Mouse (Mus musculus) midbrain, embryonic 14.5 days (tissue): Measurements from ENCODE around the gene Rhbdl1. TPM values are rescaled to one million over a fixed set of nuclear protein-coding genes. Genes with fewer than 3 reads are reported as not detected.
A peak's percentile ranks its signal among the peaks of the same experiment; 100 is the strongest.

Experiments used
- ATAC-seq: fragments of 200-750 bp; cut with Nextera tagmentation; 2 replicates; pipeline ENCODE4 v1.8.0; 2017; ENCODE audit warnings: moderate number of reproducible peaks, moderate library complexity; ENCODE audit not compliant: low FRiP score, low TSS enrichment
- DNase-seq: peaks from one replicate; pipeline ENCODE4 v3.0.0-alpha.2; 2015
- H3K27ac ChIP-seq: fragments of 300-500 bp; sonication (generic); replicated peaks from 2 replicates; pipeline ENCODE4 v1.5.1; 2014; ENCODE audit warnings: mild to moderate bottlenecking, low read depth, low read length, moderate library complexity
- H3K27me3 ChIP-seq: fragments of 300-500 bp; sonication (generic); 2 replicates; pipeline ENCODE4 v1.6.1; 2014; ENCODE audit warnings: low read length, control low read depth, mixed read lengths; ENCODE audit not compliant: control insufficient read depth, insufficient read depth
- H3K36me3 ChIP-seq: fragments of 300-500 bp; sonication (generic); 2 replicates; pipeline ENCODE4 v1.6.1; 2014; ENCODE audit warnings: low read length, control low read depth; ENCODE audit not compliant: control insufficient read depth, insufficient read depth
- H3K4me1 ChIP-seq: fragments of 300-500 bp; sonication (generic); 2 replicates; pipeline ENCODE4 v1.6.1; 2014; ENCODE audit warnings: mild to moderate bottlenecking, antibody characterized with exemption, low read length, control low read depth; ENCODE audit not compliant: control insufficient read depth, insufficient read depth
- H3K4me2 ChIP-seq: fragments of 300-500 bp; sonication (generic); 2 replicates; pipeline ENCODE4 v1.6.1; 2014; ENCODE audit warnings: mild to moderate bottlenecking, low read length, moderate library complexity
- H3K4me3 ChIP-seq: fragments of 300-500 bp; sonication (generic); replicated peaks from 2 replicates; pipeline ENCODE4 v1.5.1; 2014; ENCODE audit warnings: low read depth, low read length
- H3K9ac ChIP-seq: fragments of 300-500 bp; sonication (generic); replicated peaks from 2 replicates; pipeline ENCODE4 v1.6.1; 2014; ENCODE audit warnings: mild to moderate bottlenecking, low read length, moderate library complexity
- H3K9me3 ChIP-seq: fragments of 300-500 bp; sonication (generic); 2 replicates; pipeline ENCODE4 v1.6.1; 2016; ENCODE audit warnings: low read length, control low read depth, mixed read lengths; ENCODE audit not compliant: control insufficient read depth
- WGBS: fragments of 180-500 bp; shearing (Covaris S2); extraction: QIAGEN DNeasy Blood & Tissue Kit; methylation state at CpG from one replicate; pipeline ENCODE4 v1.1.7; 2014; 5-methylcytosine and 5-hydroxymethylcytosine counted together
- polyA plus RNA-seq: library from polyadenylated mRNA; unstranded; fragments of >200 nt; fragmentation: Nextera tagmentation; extraction: Ambion mirVana; gene quantifications from 2 replicates; pipeline ENCODE4 v1.2.1, GENCODE M21; 2014

Rhbdl1 gene
- polyA plus RNA-seq, 1 experiment from 2014 or later: 45.5 TPM

DNA sequence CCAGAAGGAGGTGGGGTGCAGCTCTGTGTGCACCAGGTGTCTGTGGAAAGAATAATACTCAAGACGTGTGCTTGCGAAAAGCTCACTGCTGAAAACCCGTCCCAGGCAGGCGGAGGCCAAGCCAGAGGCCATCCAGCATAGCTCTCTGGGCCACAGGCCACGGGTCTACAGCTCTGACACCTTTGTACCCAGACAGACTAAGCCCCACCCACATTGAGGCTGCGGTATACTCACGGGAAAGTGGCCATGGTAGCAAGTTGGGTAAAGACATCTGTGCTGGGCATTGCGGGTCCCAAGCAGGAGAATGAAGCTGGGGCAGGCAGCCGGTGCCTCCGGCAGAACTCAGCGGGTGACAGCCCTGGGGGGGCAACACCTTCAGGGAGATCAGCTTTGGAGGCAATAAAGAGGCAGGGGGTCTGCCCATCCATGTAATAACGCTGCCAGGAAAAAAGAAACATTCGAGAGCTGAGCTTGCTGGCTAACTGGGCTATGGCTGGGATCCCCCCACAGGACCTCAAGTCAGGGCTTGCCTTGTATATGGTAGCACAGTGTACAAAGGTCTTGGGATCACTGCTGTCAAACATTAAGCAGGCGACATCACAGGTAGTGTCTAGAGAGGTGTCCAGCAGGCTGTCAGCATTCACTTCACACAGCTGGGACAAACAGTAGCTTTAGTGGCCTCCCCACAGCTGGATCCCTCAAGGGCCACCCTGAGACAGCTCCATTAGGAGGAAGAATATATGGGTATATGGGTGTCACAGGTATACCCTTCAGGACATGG lies 2.5 kb upstream of the Rhbdl1 start:
- peaks cover 51% of the 10 kb centered on the region for H3K36me3 ChIP-seq
- no peak overlapping the region for H3K9ac ChIP-seq
- H3K4me1 ChIP-seq: peaks cover 45% of the 10 kb centered on the region
- 85% methylated on average over 14 of the region's 14 CpGs for WGBS
- H3K27ac ChIP-seq: no peak overlapping the region
- ATAC-seq: no peak
- H3K27me3 ChIP-seq: no peaks in the 10 kb centered on the region
- no peak for DNase-seq
- no peak overlapping the region for H3K4me2 ChIP-seq
- no peak overlapping the region for H3K4me3 ChIP-seq
- no peaks in the 10 kb centered on the region for H3K9me3 ChIP-seq

DNA sequence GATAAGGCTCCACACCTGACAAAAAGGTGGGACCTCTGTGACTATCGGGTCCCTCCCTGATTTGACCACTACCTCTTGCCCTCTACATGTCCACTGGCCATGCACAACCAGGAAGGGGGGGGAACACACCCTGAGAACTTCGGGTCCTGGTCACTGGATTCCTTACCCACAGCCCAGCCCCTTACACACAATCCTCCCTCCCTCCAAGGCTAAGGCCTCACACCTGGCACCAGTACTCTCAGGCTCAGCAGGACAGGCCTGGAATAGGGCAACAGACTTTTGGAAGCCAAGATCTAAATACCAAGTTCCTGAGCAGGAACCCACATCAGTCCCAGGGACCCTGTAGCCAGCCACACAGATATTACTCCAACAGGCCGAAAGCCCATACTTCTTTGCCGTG lies 1.8 kb upstream of the Rhbdl1 start:
- H3K27me3 ChIP-seq: no peaks in the 10 kb centered on the region
- H3K36me3 ChIP-seq: peaks cover 53% of the 10 kb centered on the region
- ATAC-seq (no peak), DNase-seq (no peak)
- no peaks in the 10 kb centered on the region for H3K9me3 ChIP-seq
- H3K4me3 ChIP-seq: no peak overlapping the region
- H3K9ac ChIP-seq: no peak overlapping the region
- no peak overlapping the region for H3K27ac ChIP-seq
- peaks cover 51% of the 10 kb centered on the region for H3K4me1 ChIP-seq
- no peak overlapping the region for H3K4me2 ChIP-seq
- WGBS: 93% methylated on average over 4 of the region's 4 CpGs

GRCm38 (mm10) chr17:25837533-25837932 lies 438 bp upstream of the Rhbdl1 start:
- Histone ChIP-seq H3K9ac (peak overlapping the region; percentile 78; the same call in 1 of the 2 replicates), H3K27me3 (no peaks in the 10 kb centered on the region), H3K4me1 (peaks cover 46% of the 10 kb centered on the region), H3K4me3 (no peak overlapping the region), H3K9me3 (no peaks in the 10 kb centered on the region), H3K4me2 (peak overlapping the region; percentile 75), H3K36me3 (peaks cover 51% of the 10 kb centered on the region), H3K27ac (peak overlapping the region; percentile 84)
- no peak for ATAC-seq
- 13% methylated on average over 3 of the region's 3 CpGs for WGBS
- DNase-seq: peak; percentile 57

GRCm38 (mm10) chr17:25836397-25837075 lies 559 bp downstream of the Rhbdl1 start:
- H3K4me1 ChIP-seq: peaks cover 54% of the 10 kb centered on the region
- peak overlapping the region; percentile 47 for H3K4me3 ChIP-seq
- H3K27ac ChIP-seq: peak overlapping the region; percentile 84
- H3K9ac ChIP-seq: peak overlapping the region; percentile 78
- 24% methylated on average over 23 of the region's 23 CpGs for WGBS
- H3K27me3 ChIP-seq: no peaks in the 10 kb centered on the region
- peaks cover 43% of the 10 kb centered on the region for H3K36me3 ChIP-seq
- H3K4me2 ChIP-seq: peak overlapping the region; percentile 75
- ATAC-seq (no peak), DNase-seq (no peak)
- no peaks in the 10 kb centered on the region for H3K9me3 ChIP-seq

DNA sequence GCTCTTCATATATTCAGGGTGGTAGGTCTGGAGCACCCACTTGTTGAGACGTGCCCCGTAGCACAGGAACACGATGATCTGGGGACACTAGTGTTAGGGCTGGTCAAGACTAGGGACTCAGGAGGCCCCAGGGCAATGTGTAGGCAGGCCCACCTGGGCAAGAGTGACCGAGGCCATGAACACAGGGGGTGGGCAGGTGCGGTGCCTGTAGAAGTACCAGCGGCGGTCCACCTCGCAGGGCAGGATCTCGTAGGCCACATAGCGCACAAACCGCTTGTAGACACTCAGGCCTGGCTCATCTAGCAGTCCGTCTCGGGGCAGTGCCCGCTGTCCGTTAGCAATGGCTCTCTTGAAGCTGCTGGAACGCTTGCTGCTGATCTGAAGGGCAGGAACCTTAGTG lies 1.3 kb downstream of the Rhbdl1 start:
- 94% methylated on average over 16 of the region's 16 CpGs for WGBS
- ATAC-seq (no peak), DNase-seq (no peak)
- Histone ChIP-seq H3K4me2 (peak overlapping the region; percentile 75), H3K27ac (no peak overlapping the region), H3K4me1 (peaks cover 60% of the 10 kb centered on the region), H3K9me3 (no peaks in the 10 kb centered on the region), H3K36me3 (peaks cover 43% of the 10 kb centered on the region), H3K4me3 (no peak overlapping the region), H3K9ac (no peak overlapping the region; the same call in 1 of the 2 replicates), H3K27me3 (no peaks in the 10 kb centered on the region)

DNA sequence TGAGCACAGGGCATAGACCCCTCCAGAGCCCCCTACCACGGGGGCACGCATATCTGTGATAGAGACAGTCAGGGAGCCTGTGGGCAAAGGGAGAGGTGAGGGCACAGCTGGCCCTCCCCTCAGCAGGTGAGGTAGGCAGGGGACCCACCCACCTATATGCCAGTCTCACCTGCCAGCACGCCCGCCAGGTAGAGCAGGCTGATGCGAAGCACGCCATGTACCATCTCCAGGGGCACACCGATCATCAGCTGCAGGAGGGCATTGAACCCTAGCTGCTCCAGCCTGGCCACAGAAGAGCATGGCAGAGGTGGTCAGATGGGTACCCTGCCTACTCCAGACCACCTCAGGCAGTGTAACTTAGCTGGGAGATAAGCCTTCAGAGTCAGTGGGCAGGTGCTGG lies 1.8 kb downstream of the Rhbdl1 start:
- Histone ChIP-seq H3K27me3 (no peaks in the 10 kb centered on the region), H3K9me3 (no peaks in the 10 kb centered on the region), H3K27ac (no peak overlapping the region), H3K4me2 (peak overlapping the region; percentile 95), H3K36me3 (peaks cover 43% of the 10 kb centered on the region), H3K4me3 (no peak overlapping the region), H3K9ac (no peak overlapping the region), H3K4me1 (peaks cover 60% of the 10 kb centered on the region)
- WGBS: 95% methylated on average over 7 of the region's 7 CpGs
- no peak for ATAC-seq
- DNase-seq: no peak

GRCm38 (mm10) chr17:25834595-25835222 lies 2.4 kb downstream of the Rhbdl1 start:
- peak overlapping the region; percentile 82 for H3K4me3 ChIP-seq

GRCm38 (mm10) chr17:25833961-25834594 lies 3.0 kb downstream of the Rhbdl1 start:
- Histone ChIP-seq H3K27me3 (no peaks in the 10 kb centered on the region), H3K9ac (peak overlapping the region; percentile 81), H3K27ac (peak overlapping the region; percentile 97; the same call in 1 of the 2 replicates), H3K9me3 (no peaks in the 10 kb centered on the region), H3K36me3 (peaks cover 40% of the 10 kb centered on the region), H3K4me3 (peak overlapping the region; percentile 82), H3K4me1 (peaks cover 67% of the 10 kb centered on the region), H3K4me2 (peak overlapping the region; percentile 95)
- DNase-seq (no peak), ATAC-seq (no peak)
- 64% methylated on average over 6 of the region's 6 CpGs for WGBS

More at GRCm38 (mm10) chr17:25834595-25835222, 2.4 kb downstream of the Rhbdl1 start:
- Histone ChIP-seq H3K36me3 (peaks cover 43% of the 10 kb centered on the region), H3K9me3 (no peaks in the 10 kb centered on the region), H3K27me3 (no peaks in the 10 kb centered on the region), H3K9ac (peak overlapping the region; percentile 81), H3K4me2 (peak overlapping the region; percentile 95), H3K4me1 (peaks cover 64% of the 10 kb centered on the region), H3K27ac (no peak overlapping the region)
- 91% methylated on average over 12 of the region's 12 CpGs for WGBS
- ATAC-seq (no peak), DNase-seq (no peak)
